Mouse (Mus musculus) E14TG2a.4 (cell line): Measurements from ENCODE around the gene Arhgap20.

Experiments used
- CTCF ChIP-seq: conservative IDR thresholded peaks from 2 replicates; pipeline ENCODE4 v1.5.1; 2014; ENCODE audit warnings: low read length
- NANOG ChIP-seq: IDR thresholded peaks from 2 replicates; pipeline ENCODE4 v1.6.1; 2014; ENCODE audit warnings: borderline replicate concordance, low read length, mixed read lengths

GRCm38 (mm10) chr9:51812931-51813330, 47.8 kb downstream of the Arhgap20 start:
- TF ChIP-seq CTCF: no peak
- no peak for TF ChIP-seq NANOG
